Comparison of ENCODE assay signal across 8 mouse cellular contexts in genomic region chr1:76942730-76943129, GRCm38 (mm10).
A peak's percentile ranks its signal among the peaks of the same experiment; 100 is the strongest.
DNase-seq lines count a peak whose midpoint lies in the region; ATAC-seq lines count a peak whose summit lies in the region.

No protein-coding gene starts in this region.

- peak; percentile 59 for DNase-seq in kidney, adult 11 months
- peak; percentile 24 for DNase-seq in adrenal gland, adult 8-10 months
- peak; percentile 17 to 39 for DNase-seq in cerebellum, postnatal 14 days
- peak; percentile 13 to 51 for DNase-seq in kidney, postnatal 25 days
- DNase-seq in ovary, postnatal 14 days (ENCODE audit: low spot score) = peak; percentile 25
- DNase-seq in natural killer cell, adult 2 months (ENCODE audit: low spot score in 2 of 2) = no peak

- no peaks in the 10 kb centered on the region for H3K36me3 ChIP-seq in kidney, embryonic 16.5 days (ENCODE audit: insufficient read depth, low read length)

- no peak overlapping the region for H3K27ac ChIP-seq in kidney, embryonic 16.5 days (ENCODE audit: low read length)

- no peak overlapping the region for H3K4me3 ChIP-seq in kidney, embryonic 16.5 days (ENCODE audit: low read length)

- ATAC-seq in kidney, embryonic 16.5 days (ENCODE audit: low FRiP score, low TSS enrichment) = no peak
- ATAC-seq in frontal cortex, adult (ENCODE audit: low TSS enrichment) = no peak

- H3K9ac ChIP-seq in kidney, embryonic 16.5 days (replicated peaks; ENCODE audit: low read length) = no peak overlapping the region

- no peaks in the 10 kb centered on the region for H3K4me1 ChIP-seq in kidney, embryonic 16.5 days (ENCODE audit: insufficient read depth, low read length)

- WGBS in kidney, embryonic 16.5 days = 31% methylated on average over 3 of the region's 3 CpGs

- no peaks in the 10 kb centered on the region for H3K27me3 ChIP-seq in kidney, embryonic 16.5 days (ENCODE audit: insufficient read depth, low read length)

- H3K4me2 ChIP-seq in kidney, embryonic 16.5 days (replicated peaks; ENCODE audit: low read depth, low read length) = no peak overlapping the region

- H3K9me3 ChIP-seq in kidney, embryonic 16.5 days (ENCODE audit: low read length) = no peaks in the 10 kb centered on the region

Comparison
In these comparisons a context has a peak if more than half of its experiments do, and no peak if none do; other contexts are left out.
1. DNase-seq: peak in kidney, adult 11 months (single experiment), adrenal gland, adult 8-10 months (single experiment), cerebellum, postnatal 14 days (2 of 2), kidney, postnatal 25 days (2 of 2) and ovary, postnatal 14 days (single experiment); none in natural killer cell, adult 2 months (0 of 2).